Mouse (Mus musculus): Measurements from ENCODE around the gene Kcnq1. TPM values are rescaled to one million over a fixed set of nuclear protein-coding genes. Genes with fewer than 3 reads are reported as not detected.

Gene Kcnq1
- total and polyA plus RNA-seq, 3 experiments, result 0.63 to 0.96 TPM; not detected in 1

DNA sequence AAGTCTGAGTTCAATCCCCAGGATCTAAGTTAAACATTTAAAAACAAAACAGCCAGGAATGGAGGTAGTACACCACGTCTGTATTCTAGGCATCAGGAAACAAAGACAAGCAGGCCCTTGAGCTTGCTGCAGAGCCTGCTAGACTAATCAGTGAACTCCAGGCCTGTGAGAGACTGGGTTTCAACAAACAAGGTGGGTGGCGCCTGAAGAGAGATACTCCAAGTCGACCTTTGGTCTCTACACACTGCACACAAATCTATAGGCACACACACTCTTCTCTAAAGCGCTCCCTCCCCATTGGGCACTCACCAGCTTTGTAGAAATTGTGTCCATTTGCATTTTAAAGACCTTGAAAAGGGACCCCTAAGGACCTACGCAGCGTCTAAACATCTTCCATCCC lies 294.4 kb downstream of the Kcnq1 start:
- no peaks in the 10 kb centered on the region for H3K79me2 ChIP-seq (ENCODE audit: control insufficient read depth, insufficient read depth, low read length, poor library complexity)
- H3K9me3 ChIP-seq (replicated peaks; ENCODE audit: insufficient read depth, low read length), result no peaks in the 10 kb centered on the region
- no peak overlapping the region for H3K4me3 ChIP-seq (ENCODE audit: control insufficient read depth in 1 of 2, insufficient read depth in 1 of 2, low read depth in 2 of 2, low read length in 2 of 2)
- no peak for TF ChIP-seq GABPA (IDR thresholded peaks at IDR 0.05; ENCODE audit: low read depth, low read length)
- no peak for TF ChIP-seq E2F4 (IDR thresholded peaks at IDR 0.05; ENCODE audit: borderline replicate concordance, low read depth, low read length)
- TF ChIP-seq KAT2A (conservative IDR thresholded peaks at IDR 0.05; ENCODE audit: low read depth, low read length), result no peak
- TF ChIP-seq JUND (IDR thresholded peaks at IDR 0.05; ENCODE audit: low read depth, low read length), result no peak
- TF ChIP-seq MAX (IDR thresholded peaks at IDR 0.05; ENCODE audit: low read length), result no peak
- no peak for TF ChIP-seq ELF1 (IDR thresholded peaks at IDR 0.05; ENCODE audit: low read depth, low read length)
- no peak for TF ChIP-seq HCFC1 (IDR thresholded peaks at IDR 0.05; ENCODE audit: low read depth, low read length)
- TF ChIP-seq NELFE (IDR thresholded peaks at IDR 0.05; ENCODE audit: low read depth, low read length), result no peak
- H3K27me3 ChIP-seq (ENCODE audit: control insufficient read depth in 1 of 2, insufficient read depth in 2 of 2, low read length in 2 of 2), result peaks cover 0 to 2% of the 10 kb centered on the region in 2 experiments; a peak in 3 of 4 replicates
- no peaks in the 10 kb centered on the region for H3K4me1 ChIP-seq (ENCODE audit: control insufficient read depth in 1 of 2, insufficient read depth in 2 of 2, low read length in 2 of 2)
- H3K9ac ChIP-seq (ENCODE audit: control insufficient read depth, low read depth, low read length, poor library complexity, severe bottlenecking), result no peak overlapping the region
- H3K36me3 ChIP-seq (ENCODE audit: control insufficient read depth in 1 of 2, insufficient read depth in 2 of 2, low read length in 2 of 2), result no peaks in the 10 kb centered on the region
- H3K27ac ChIP-seq (ENCODE audit: control insufficient read depth, low read depth, low read length), result no peak overlapping the region
- no peak for DNase-seq (ENCODE audit: low read depth, low spot score)

DNA sequence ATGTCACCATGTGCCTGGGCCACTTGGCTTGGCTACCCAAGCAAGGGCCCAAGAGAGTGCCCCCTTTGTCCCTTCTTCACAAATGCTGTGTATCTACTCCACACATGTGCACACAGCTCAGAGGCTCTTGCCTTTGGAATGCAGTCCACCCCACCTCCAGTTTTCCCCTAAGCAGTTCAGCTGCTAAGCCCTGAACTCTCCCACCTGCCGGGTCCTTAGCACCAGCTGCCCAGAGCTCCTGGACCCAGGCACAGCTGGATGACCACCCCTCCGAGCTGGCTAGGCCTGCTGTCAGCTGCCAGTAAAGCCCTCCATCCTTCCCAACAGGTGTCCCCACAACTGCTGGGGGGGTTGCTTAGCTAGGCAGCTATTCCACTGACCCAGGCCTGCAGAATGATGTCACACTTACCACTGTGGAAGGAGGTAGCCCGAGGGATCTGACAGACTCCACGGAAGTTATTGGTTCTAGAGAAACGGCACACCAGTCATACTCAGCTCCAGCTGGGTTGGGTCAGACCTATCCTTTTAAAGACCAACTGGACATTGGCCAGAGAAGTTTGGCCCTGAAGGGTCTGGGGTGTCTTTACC lies 295.4 kb downstream of the Kcnq1 start:
- no peaks in the 10 kb centered on the region for H3K36me3 ChIP-seq (ENCODE audit: control insufficient read depth in 1 of 2, insufficient read depth in 2 of 2, low read length in 2 of 2)
- H3K27me3 ChIP-seq (ENCODE audit: control insufficient read depth in 1 of 2, insufficient read depth in 2 of 2, low read length in 2 of 2), result peaks cover 4% of the 10 kb centered on the region in 2 experiments
- no peak for TF ChIP-seq MAFK (IDR thresholded peaks at IDR 0.05; ENCODE audit: borderline replicate concordance, low read depth, low read length)
- no peak for TF ChIP-seq USF2 (IDR thresholded peaks at IDR 0.05; ENCODE audit: borderline replicate concordance in 1 of 2, insufficient read depth in 1 of 2, low read depth in 1 of 2, low read length in 2 of 2)
- no peak for TF ChIP-seq POLR2A (IDR thresholded peaks at IDR 0.05; ENCODE audit: control insufficient read depth in 1 of 2, insufficient read depth in 1 of 2, low read depth in 1 of 2, low read length in 2 of 2, poor library complexity in 1 of 2)
- no peak for TF ChIP-seq RAD21 (IDR thresholded peaks at IDR 0.05; ENCODE audit: low read depth, low read length)
- TF ChIP-seq SMC3 (IDR thresholded peaks at IDR 0.05; ENCODE audit: low read depth, low read length), result no peak
- TF ChIP-seq CHD1 (IDR thresholded peaks at IDR 0.05; ENCODE audit: low read depth, low read length), result no peak
- TF ChIP-seq GATA1 (IDR thresholded peaks at IDR 0.05; ENCODE audit: low read depth, low read length), result no peak
- no peak for TF ChIP-seq JUND (IDR thresholded peaks at IDR 0.05; ENCODE audit: low read depth, low read length)
- TF ChIP-seq MYC (IDR thresholded peaks at IDR 0.05; ENCODE audit: low read depth, low read length), result no peak
- H3K9me3 ChIP-seq (replicated peaks; ENCODE audit: insufficient read depth, low read length), result no peaks in the 10 kb centered on the region
- H3K79me2 ChIP-seq (ENCODE audit: control insufficient read depth, insufficient read depth, low read length, poor library complexity), result no peaks in the 10 kb centered on the region
- H3K4me1 ChIP-seq (ENCODE audit: control insufficient read depth in 1 of 2, insufficient read depth in 2 of 2, low read length in 2 of 2), result no peaks in the 10 kb centered on the region
- H3K27ac ChIP-seq (ENCODE audit: control insufficient read depth, low read depth, low read length), result no peak overlapping the region
- no peak overlapping the region for H3K4me3 ChIP-seq (ENCODE audit: control insufficient read depth in 1 of 2, insufficient read depth in 1 of 2, low read depth in 2 of 2, low read length in 2 of 2)
- DNase-seq (ENCODE audit: low read depth, low spot score), result no peak
- no peak overlapping the region for H3K9ac ChIP-seq (ENCODE audit: control insufficient read depth, low read depth, low read length, poor library complexity, severe bottlenecking)

Measured in MEL (cell line).